Mouse (Mus musculus) neutrophil, adult 65 days (primary cell): ENCODE results near the gene Slc12a7. TPM values are rescaled to one million over a fixed set of nuclear protein-coding genes. Genes with fewer than 3 reads are reported as not detected.

Experiments used
- total RNA-seq: library from RNA; stranded (reverse); gene quantifications from 2 replicates; pipeline ENCODE4 v1.2.4, GENCODE M21; 2023

Gene Slc12a7
- total RNA-seq = 2.5 and 2.8 TPM in 2 replicates

DNA sequence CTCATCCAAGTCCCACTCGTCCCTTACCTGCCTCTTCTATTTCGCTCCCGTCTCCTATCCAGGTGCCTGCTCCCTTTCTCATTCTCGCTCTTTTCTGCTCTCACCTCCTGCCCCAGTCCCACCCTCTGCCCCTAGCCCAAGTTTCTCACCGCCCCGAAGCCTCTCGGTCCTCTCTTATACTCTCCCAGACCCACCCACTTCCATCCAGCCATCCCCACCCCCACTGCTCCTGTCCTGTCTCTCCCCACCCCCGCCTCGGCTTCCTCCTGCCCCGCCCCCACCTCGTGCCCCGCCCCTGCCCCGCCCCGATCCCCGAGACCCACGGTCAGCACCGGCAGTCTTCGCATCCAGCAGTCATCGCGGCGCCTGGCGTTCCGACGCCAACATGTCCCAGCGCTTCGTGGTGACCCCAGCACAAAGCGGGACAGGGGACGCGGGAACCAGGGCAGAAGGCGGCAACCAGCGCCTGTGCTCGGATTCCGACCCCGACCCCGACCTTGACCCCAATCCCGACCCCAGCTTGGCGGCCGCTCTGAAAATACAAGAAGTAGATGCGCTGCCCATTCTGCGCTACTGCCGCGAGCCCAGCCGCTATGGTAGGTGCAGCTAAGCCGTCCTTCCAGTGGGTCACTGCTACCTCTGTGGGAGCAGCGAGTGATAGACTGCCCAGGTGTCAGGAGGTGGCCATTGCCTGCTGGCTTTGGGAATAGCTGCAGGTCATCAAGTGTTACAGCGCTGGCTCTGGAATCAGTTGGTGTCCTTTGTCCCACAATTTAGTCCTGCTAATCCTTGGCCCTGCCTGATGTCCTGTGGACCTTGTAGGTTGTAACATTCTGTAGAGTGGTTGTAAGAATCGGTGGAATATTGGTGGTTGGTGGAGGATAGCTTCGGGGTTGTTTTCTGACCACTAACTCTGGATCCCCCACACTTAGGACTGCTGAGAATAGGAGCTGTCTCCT is at the start of gene Slc12a7:
Slc12a7 (plus strand) TSS at position 353 of the 959 bp plus-strand sequence.

DNA sequence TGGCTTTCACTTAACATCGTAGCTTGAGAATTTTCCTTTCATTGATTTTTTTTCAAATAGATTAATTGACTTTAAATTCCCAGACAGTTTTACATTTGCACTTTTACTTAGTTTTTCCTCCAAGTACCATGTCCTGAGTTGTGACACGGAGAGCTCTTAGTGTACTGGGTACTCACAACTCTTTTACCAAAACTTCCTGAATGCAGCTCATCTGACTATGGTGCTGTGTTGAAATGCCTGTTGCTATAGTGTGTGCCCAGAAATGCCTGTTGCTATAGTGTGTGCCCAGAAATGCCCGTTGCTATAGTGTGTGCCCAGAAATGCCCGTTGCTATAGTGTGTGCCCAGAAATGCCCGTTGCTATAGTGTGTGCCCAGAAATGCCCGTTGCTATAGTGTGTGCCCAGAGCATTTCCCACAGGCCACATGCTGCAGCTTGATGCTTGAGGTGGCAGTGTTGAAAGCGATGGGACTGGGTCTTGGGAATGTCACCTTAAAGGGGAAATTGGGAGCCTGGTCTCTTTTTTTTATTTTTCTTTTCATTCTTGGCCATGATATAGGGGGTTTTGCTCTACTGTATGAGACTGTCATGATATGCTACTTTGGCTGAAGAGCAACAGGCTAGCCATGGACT is 28.1 kb upstream of the Slc12a7 start, which contains the start of gene Slc6a19:
Slc6a19 (minus strand) TSS at position 172 of the 632 bp plus-strand sequence.

GRCm38 (mm10) chr13:73847465-73847836 is 114.6 kb downstream of the Slc12a7 start, which contains the start of gene Nkd2:
Nkd2 (minus strand) TSS chr13:73847631.

Other genes starting within 250 kb of the Slc12a7 start
- gene Slc6a3, start 196.3 kb upstream of the Slc12a7 start, total RNA-seq = not detected in 2 replicates
- gene Clptm1l, start 129.1 kb upstream of the Slc12a7 start, total RNA-seq = 81.2 and 92.4 TPM in 2 replicates
- 0.16 and 0.23 TPM in 2 replicates for gene Tert, start 106.2 kb upstream of the Slc12a7 start, total RNA-seq
- gene Slc6a18, start 55.1 kb upstream of the Slc12a7 start, total RNA-seq = not detected in 2 replicates
- gene Slc6a19, start 28.2 kb upstream of the Slc12a7 start, total RNA-seq = 0.09 TPM in 1 of 2 replicates, not detected in the other
- not detected in 2 replicates for gene Nkd2, start 114.5 kb downstream of the Slc12a7 start, total RNA-seq
- gene Trip13, start 204.7 kb downstream of the Slc12a7 start, total RNA-seq = 5.9 and 7.1 TPM in 2 replicates
- gene Brd9, start 204.7 kb downstream of the Slc12a7 start, total RNA-seq = 67.7 and 86.0 TPM in 2 replicates
- gene Zdhhc11, start 230.8 kb downstream of the Slc12a7 start, total RNA-seq = not detected in 2 replicates